Mouse (Mus musculus) olfactory bulb, adult 2 months (tissue): ENCODE data around the gene Itih3.

Source experiments
- CTCF ChIP-seq: fragments of 200-500 bp; IDR thresholded peaks from 2 replicates; pipeline ENCODE4 v1.5.1; 2012; ENCODE audit warnings: low read depth, mild to moderate bottlenecking, low read length, moderate library complexity; ENCODE audit not compliant: insufficient read depth
- POLR2A ChIP-seq: fragments of 200-500 bp; IDR thresholded peaks from 2 replicates; pipeline ENCODE4 v1.6.1; 2012; ENCODE audit warnings: mild to moderate bottlenecking, low read depth, low read length, moderate library complexity; ENCODE audit not compliant: insufficient read depth

GRCm38 (mm10) chr14:30959031-30959430, 35.5 kb upstream of the Itih3 start:
- no peak for TF ChIP-seq CTCF
- no peak for TF ChIP-seq POLR2A
